Mouse (Mus musculus): ENCODE data around the gene Slc44a4. TPM values are rescaled to one million over a fixed set of nuclear protein-coding genes. Genes with fewer than 3 reads are reported as not detected.
"Not testable (repeated sequence)": the region's sequence is repeated elsewhere in the genome, so short reads cannot be mapped to it uniquely, and the experiment has no call there.

The Slc44a4 gene
- polyA plus RNA-seq, 1 experiment from 2014 or later = 0.68 TPM

GRCm38 (mm10) chr17:34946486-34947140, 32.3 kb downstream of the Slc44a4 start:
- ATAC-seq (replicated peaks; ENCODE audit: extremely low read depth, insufficient read depth, low FRiP score) = no peak
- Histone ChIP-seq H3K4me3 (ENCODE audit: low read length) (no peak overlapping the region), H3K36me3 (ENCODE audit: control insufficient read depth, insufficient read depth) (peaks cover 12% of the 10 kb centered on the region), H3K27ac (ENCODE audit: low read length) (no peak overlapping the region), H3K9ac (ENCODE audit: low read length) (no peak overlapping the region), H3K4me1 (ENCODE audit: control insufficient read depth, insufficient read depth, low read length) (peaks cover 13% of the 10 kb centered on the region), H3K4me2 (ENCODE audit: low read depth, low read length) (no peak overlapping the region), H3K27me3 (ENCODE audit: control insufficient read depth, insufficient read depth, low read length) (no peaks in the 10 kb centered on the region), H3K9me3 (replicated peaks; ENCODE audit: control insufficient read depth, low read length) (no peaks in the 10 kb centered on the region)
- 86% methylated on average over 5 of the region's 5 CpGs for WGBS

- Histone ChIP-seq H3K27ac (ENCODE audit: low read length) (no peak overlapping the region), H3K4me3 (ENCODE audit: low read length) (no peak overlapping the region), H3K27me3 (ENCODE audit: control insufficient read depth, insufficient read depth, low read length) (no peaks in the 10 kb centered on the region), H3K4me2 (ENCODE audit: low read depth, low read length) (no peak overlapping the region), H3K9ac (ENCODE audit: low read length) (no peak overlapping the region), H3K36me3 (ENCODE audit: control insufficient read depth, insufficient read depth) (peaks cover 12% of the 10 kb centered on the region), H3K4me1 (ENCODE audit: control insufficient read depth, insufficient read depth, low read length) (peaks cover 10% of the 10 kb centered on the region), H3K9me3 (replicated peaks; ENCODE audit: control insufficient read depth, low read length) (no peaks in the 10 kb centered on the region)
- 24% methylated on average over 8 of the region's 8 CpGs for WGBS
- ATAC-seq (replicated peaks; ENCODE audit: extremely low read depth, insufficient read depth, low FRiP score) = no peak
These were observed 33.3 kb downstream of the Slc44a4 start for GRCm38 (mm10) chr17:34947606-34948005.

- H3K4me3 ChIP-seq (ENCODE audit: low read length); ATAC-seq (replicated peaks; ENCODE audit: extremely low read depth, insufficient read depth, low FRiP score); H3K4me2 ChIP-seq (ENCODE audit: low read depth, low read length); H3K9me3 ChIP-seq (replicated peaks; ENCODE audit: control insufficient read depth, low read length); H3K27me3 ChIP-seq (ENCODE audit: control insufficient read depth, insufficient read depth, low read length); H3K9ac ChIP-seq (ENCODE audit: low read length); H3K27ac ChIP-seq (ENCODE audit: low read length): not testable (repeated sequence)
- 63% methylated on average over 9 of the region's 9 CpGs for WGBS
- Histone ChIP-seq H3K36me3 (ENCODE audit: control insufficient read depth, insufficient read depth) (peaks cover 12% of the 10 kb centered on the region), H3K4me1 (ENCODE audit: control insufficient read depth, insufficient read depth, low read length) (peaks cover 10% of the 10 kb centered on the region)
These were observed 34.7 kb downstream of the Slc44a4 start for GRCm38 (mm10) chr17:34948721-34949552.

GRCm38 (mm10) chr17:34949553-34949969, 35.3 kb downstream of the Slc44a4 start:
- H3K9me3 ChIP-seq (replicated peaks; ENCODE audit: control insufficient read depth, low read length) = no peaks in the 10 kb centered on the region
- peaks cover 12% of the 10 kb centered on the region for H3K36me3 ChIP-seq (ENCODE audit: control insufficient read depth, insufficient read depth)
- H3K9ac ChIP-seq (ENCODE audit: low read length) = no peak overlapping the region
- no peak for ATAC-seq (replicated peaks; ENCODE audit: extremely low read depth, insufficient read depth, low FRiP score)
- WGBS = 50% methylated on average over 4 of the region's 4 CpGs
- no peak overlapping the region for H3K27ac ChIP-seq (ENCODE audit: low read length)
- H3K4me1 ChIP-seq (ENCODE audit: control insufficient read depth, insufficient read depth, low read length) = peaks cover 10% of the 10 kb centered on the region
- H3K4me2 ChIP-seq (ENCODE audit: low read depth, low read length) = no peak overlapping the region
- no peak overlapping the region for H3K4me3 ChIP-seq (ENCODE audit: low read length)
- no peaks in the 10 kb centered on the region for H3K27me3 ChIP-seq (ENCODE audit: control insufficient read depth, insufficient read depth, low read length)

GRCm38 (mm10) chr17:34950514-34951455, 36.5 kb downstream of the Slc44a4 start:
- ATAC-seq (replicated peaks; ENCODE audit: extremely low read depth, insufficient read depth, low FRiP score) = no peak
- H3K36me3 ChIP-seq (ENCODE audit: control insufficient read depth, insufficient read depth) = peaks cover 12% of the 10 kb centered on the region
- peak overlapping the region; percentile 74 for H3K4me2 ChIP-seq (ENCODE audit: low read depth, low read length)
- H3K27me3 ChIP-seq (ENCODE audit: control insufficient read depth, insufficient read depth, low read length) = no peaks in the 10 kb centered on the region
- H3K9ac ChIP-seq (ENCODE audit: low read length) = peak overlapping the region; percentile 77
- peak overlapping the region; percentile 55 for H3K27ac ChIP-seq (ENCODE audit: low read length)
- 29% methylated on average over 10 of the region's 10 CpGs for WGBS
- no peaks in the 10 kb centered on the region for H3K9me3 ChIP-seq (replicated peaks; ENCODE audit: control insufficient read depth, low read length)
- H3K4me3 ChIP-seq (ENCODE audit: low read length) = peak overlapping the region; percentile 62
- H3K4me1 ChIP-seq (ENCODE audit: control insufficient read depth, insufficient read depth, low read length) = peaks cover 10% of the 10 kb centered on the region

GRCm38 (mm10) chr17:34951636-34952377, 37.5 kb downstream of the Slc44a4 start:
- Histone ChIP-seq H3K4me3 (ENCODE audit: low read length) (peak overlapping the region; percentile 62), H3K4me2 (ENCODE audit: low read depth, low read length) (peak overlapping the region; percentile 74), H3K27ac (ENCODE audit: low read length) (peak overlapping the region; percentile 55), H3K9me3 (replicated peaks; ENCODE audit: control insufficient read depth, low read length) (no peaks in the 10 kb centered on the region), H3K27me3 (ENCODE audit: control insufficient read depth, insufficient read depth, low read length) (no peaks in the 10 kb centered on the region), H3K9ac (ENCODE audit: low read length) (peak overlapping the region; percentile 77), H3K4me1 (ENCODE audit: control insufficient read depth, insufficient read depth, low read length) (peaks cover 10% of the 10 kb centered on the region), H3K36me3 (ENCODE audit: control insufficient read depth, insufficient read depth) (peaks cover 12% of the 10 kb centered on the region)
- under 1% methylated on average over 29 of the region's 29 CpGs for WGBS
- no peak for ATAC-seq (replicated peaks; ENCODE audit: extremely low read depth, insufficient read depth, low FRiP score)

GRCm38 (mm10) chr17:34952378-34953040, 38.2 kb downstream of the Slc44a4 start:
- Histone ChIP-seq H3K27ac (ENCODE audit: low read length) (peak overlapping the region; percentile 55), H3K4me1 (ENCODE audit: control insufficient read depth, insufficient read depth, low read length) (peaks cover 10% of the 10 kb centered on the region), H3K27me3 (ENCODE audit: control insufficient read depth, insufficient read depth, low read length) (no peaks in the 10 kb centered on the region), H3K9me3 (replicated peaks; ENCODE audit: control insufficient read depth, low read length) (no peaks in the 10 kb centered on the region), H3K9ac (ENCODE audit: low read length) (peak overlapping the region; percentile 77), H3K36me3 (ENCODE audit: control insufficient read depth, insufficient read depth) (peaks cover 12% of the 10 kb centered on the region), H3K4me3 (ENCODE audit: low read length) (peak overlapping the region; percentile 62), H3K4me2 (ENCODE audit: low read depth, low read length) (peak overlapping the region; percentile 74)
- WGBS = under 1% methylated on average over 23 of the region's 23 CpGs
- peak; percentile 75 for ATAC-seq (replicated peaks; ENCODE audit: extremely low read depth, insufficient read depth, low FRiP score)

GRCm38 (mm10) chr17:34953258-34953657, 39.0 kb downstream of the Slc44a4 start:
- Histone ChIP-seq H3K36me3 (ENCODE audit: control insufficient read depth, insufficient read depth) (peaks cover 12% of the 10 kb centered on the region), H3K27me3 (ENCODE audit: control insufficient read depth, insufficient read depth, low read length) (no peaks in the 10 kb centered on the region), H3K9me3 (replicated peaks; ENCODE audit: control insufficient read depth, low read length) (no peaks in the 10 kb centered on the region), H3K9ac (ENCODE audit: low read length) (no peak overlapping the region), H3K4me3 (ENCODE audit: low read length) (no peak overlapping the region), H3K27ac (ENCODE audit: low read length) (no peak overlapping the region), H3K4me1 (ENCODE audit: control insufficient read depth, insufficient read depth, low read length) (peaks cover 10% of the 10 kb centered on the region), H3K4me2 (ENCODE audit: low read depth, low read length) (no peak overlapping the region)
- ATAC-seq (replicated peaks; ENCODE audit: extremely low read depth, insufficient read depth, low FRiP score) = no peak
- WGBS = 89% methylated on average over 3 of the region's 3 CpGs

Data from heart, embryonic 16.5 days (tissue).